Mouse (Mus musculus) mesoderm, embryonic 11.5 days (tissue): Measurements from ENCODE around the gene Rela.

Experiments
- DNase-seq: peaks from one replicate; pipeline ENCODE4 v3.0.0-alpha.2; 2012; ENCODE audit warnings: low read depth, low spot score

The Rela gene

GRCm38 (mm10) chr19:5637069-5638047 lies at the start of gene Rela:
Gene Rela (plus strand): TSS chr19:5637483.
- DNase-seq: peak; percentile 82

DNA sequence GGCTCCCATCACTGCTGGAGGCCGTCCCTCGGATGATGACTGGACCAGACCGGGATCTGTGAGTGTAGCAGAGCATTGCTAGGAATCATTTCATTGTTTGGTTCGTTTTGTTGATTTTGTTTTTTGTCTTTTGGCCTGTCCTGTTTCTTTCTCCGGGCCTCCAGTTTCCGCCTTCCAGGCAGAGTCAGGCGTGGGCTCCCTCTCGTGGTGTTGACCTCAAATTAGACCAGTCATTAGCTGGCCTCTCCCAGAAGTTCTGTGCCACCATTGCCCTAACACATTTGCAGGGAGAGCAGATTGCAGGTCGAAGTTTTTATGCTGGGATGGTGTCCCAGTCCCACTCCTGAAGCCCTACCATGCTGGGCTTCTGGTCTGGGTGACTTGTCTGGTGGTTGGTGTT lies 48.1 kb upstream of the Rela start:
- no peak for DNase-seq

- DNase-seq: no peak
These were observed 45.4 kb upstream of the Rela start for GRCm38 (mm10) chr19:5591888-5592287.

DNA sequence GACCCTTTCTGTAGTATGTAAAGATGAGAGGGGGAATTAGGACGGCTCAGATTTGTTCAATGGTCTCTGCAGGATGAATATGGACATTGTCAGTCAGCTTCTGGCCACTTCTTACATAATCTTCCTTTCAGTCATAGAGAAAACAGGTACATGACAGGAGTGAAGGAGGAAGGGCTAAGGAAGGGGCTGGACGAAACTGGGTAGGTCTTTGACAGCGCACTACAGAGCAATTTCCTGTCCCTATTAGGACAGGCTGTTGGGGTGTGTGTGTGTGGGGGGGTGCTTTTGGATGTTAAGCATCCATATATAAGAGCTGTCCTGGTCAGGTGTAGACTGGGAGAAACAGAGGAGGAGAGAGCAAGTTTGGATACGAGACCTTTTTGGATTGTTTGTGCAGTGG lies 38.1 kb upstream of the Rela start:
- DNase-seq: no peak

- peak; percentile 80 for DNase-seq
These were observed 35.3 kb upstream of the Rela start, which contains the start of gene Rnaseh2c for GRCm38 (mm10) chr19:5601752-5602541. Gene Rnaseh2c (plus strand): TSS chr19:5601873.

DNA sequence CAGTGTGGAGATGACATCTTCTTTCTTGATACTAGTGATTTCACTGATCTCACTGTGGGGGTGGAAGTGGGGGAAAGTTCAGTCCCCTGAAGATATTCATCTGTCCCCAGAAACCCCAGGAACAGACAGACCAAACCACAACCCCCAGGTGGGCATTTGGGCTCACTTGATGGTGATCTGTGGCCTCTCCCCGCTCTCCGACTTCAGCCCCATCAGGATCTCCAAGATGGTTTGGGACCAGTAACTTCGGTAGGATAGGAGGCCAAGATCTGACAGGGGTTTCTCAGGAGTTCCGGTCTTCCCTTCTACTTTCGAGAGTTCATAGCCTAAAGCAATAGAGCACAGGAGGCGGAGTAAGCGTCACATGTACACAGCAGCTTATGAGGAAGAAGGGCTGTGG lies 33.6 kb upstream of the Rela start:
- no peak for DNase-seq

- DNase-seq: no peak
These were observed 32.2 kb upstream of the Rela start for GRCm38 (mm10) chr19:5605126-5605525.

- no peak for DNase-seq
These were observed 31.1 kb upstream of the Rela start for GRCm38 (mm10) chr19:5606196-5606595.

DNA sequence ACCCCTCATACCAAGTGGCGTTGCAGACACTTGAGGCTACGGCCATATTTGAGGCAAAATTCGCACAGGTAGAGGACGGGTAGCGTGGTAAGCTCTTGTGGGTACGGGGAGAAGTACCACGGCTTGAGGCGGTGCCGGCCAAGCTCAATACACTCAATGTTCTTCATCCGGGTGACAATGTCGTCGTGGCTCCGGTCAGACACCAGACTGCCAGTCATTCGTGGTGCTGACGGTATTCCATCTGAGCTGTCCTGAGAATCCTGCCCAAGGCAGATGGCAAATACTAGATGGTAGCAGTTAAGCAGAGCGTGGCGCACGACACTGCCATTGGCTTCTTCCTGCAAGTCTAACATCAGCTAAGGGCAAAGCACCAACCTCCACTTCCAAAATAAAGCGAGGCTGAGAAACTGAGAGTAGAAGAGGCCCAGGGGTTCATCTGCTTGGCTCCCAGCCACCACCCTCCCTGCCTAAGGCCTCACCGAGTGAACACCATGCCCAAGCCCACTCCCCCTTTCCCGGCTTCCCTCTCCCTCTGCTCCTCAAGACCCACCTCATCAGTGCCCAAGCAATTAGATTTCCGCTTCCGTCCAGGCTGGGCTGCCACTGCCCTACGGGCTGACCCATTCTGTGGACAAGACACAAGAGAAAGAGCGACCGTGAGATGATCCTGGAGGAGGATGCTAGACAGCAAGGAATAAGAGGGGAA lies 29.4 kb upstream of the Rela start:
- DNase-seq: no peak

GRCm38 (mm10) chr19:5608707-5609106 lies 28.6 kb upstream of the Rela start:
- no peak for DNase-seq

- DNase-seq: no peak
These were observed 28.1 kb upstream of the Rela start for GRCm38 (mm10) chr19:5609171-5609546.

- peak; percentile 93 for DNase-seq
These were observed 27.5 kb upstream of the Rela start, which contains the start of gene Kat5 for GRCm38 (mm10) chr19:5609547-5610404. Gene Kat5 (minus strand): TSS chr19:5610237.

DNA sequence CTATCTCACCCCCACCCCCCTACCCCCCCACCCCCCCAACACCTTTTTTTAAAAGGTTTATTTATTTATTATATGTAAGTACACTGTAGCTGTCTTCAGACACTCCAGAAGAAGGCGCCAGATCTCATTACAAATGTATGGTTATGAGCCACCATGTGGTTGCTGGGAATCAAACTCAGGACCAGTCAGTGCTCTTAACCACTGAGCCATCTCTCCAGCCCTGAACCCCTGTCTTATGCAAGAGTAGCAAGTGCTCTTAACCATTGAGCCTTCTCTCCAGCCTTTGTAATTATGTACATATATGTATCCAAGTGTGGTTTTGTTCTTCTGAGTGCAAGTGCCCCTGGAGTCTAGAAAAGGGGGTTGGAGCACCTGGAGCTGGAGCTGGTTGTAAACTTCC lies 25.3 kb upstream of the Rela start:
- no peak for DNase-seq

DNA sequence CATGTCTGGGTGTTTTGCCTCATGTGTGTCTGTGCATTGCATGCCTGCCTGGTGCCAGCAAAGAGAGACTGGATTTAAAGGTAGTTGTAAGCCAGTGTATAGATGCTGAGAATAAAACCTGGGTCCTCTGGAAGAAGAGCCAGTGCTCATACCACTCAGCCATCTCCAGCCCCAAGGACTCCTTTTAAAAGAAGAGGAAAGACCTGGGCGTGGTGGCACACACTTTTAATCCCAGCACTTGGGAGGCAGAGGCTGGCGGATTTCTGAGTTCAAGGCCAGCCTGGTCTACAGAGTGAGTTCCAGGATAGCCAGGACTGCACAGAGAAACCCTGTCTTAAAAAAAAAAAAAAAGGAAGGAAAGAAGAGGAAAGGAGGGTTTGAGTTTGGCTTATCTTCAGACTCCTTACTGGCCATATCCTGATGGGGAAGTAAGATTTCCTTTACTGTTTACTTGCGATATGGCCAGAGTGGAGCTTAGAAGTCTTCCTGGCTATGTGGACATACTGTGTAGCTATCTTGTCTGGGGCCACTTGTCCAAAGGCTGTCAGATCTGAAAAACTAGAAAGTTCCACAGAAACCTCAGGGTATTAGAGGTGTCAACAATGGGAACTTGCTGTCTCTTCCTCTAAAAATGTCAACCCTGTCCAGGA lies 24.4 kb upstream of the Rela start:
- DNase-seq: no peak

GRCm38 (mm10) chr19:5614953-5615352 lies 22.3 kb upstream of the Rela start:
- DNase-seq: no peak

DNA sequence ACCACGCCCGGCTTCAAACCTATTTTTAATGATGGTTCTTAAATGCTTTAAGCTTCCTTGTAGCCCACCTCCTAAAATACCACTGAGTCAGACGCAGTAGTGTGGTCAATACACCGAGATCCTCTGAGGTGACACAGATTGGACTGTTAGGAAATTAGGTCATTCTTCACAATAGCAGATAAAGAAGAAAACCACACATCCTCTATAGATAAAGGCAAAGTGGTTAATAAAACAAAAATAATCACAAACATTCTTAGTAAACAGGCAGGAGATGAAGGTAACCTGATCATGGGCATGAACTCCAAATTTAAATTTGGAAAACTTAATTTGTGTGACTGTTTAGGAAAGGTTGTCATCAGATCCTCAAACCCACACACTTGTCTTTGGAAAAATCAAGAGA lies 17.3 kb upstream of the Rela start:
- no peak for DNase-seq

DNA sequence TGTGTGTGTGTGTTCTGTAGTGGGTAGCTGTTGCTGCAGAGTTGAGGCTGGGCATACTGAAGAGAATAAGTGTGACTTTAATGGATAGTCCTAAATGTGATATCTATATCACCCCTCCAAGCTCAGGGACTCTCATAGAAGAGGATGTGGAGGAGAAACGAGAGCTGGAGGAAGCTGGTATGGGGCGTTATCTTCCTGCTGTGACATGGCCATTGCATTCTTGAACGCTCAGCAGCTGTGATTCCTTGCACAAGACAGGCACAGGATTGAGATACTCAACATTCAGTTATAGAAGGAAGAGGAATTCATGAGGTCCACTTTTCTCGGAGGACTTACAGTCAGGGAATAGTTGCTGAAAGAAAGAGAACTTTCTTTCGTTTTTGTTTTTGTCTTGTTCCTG lies 15.4 kb upstream of the Rela start:
- no peak for DNase-seq

DNA sequence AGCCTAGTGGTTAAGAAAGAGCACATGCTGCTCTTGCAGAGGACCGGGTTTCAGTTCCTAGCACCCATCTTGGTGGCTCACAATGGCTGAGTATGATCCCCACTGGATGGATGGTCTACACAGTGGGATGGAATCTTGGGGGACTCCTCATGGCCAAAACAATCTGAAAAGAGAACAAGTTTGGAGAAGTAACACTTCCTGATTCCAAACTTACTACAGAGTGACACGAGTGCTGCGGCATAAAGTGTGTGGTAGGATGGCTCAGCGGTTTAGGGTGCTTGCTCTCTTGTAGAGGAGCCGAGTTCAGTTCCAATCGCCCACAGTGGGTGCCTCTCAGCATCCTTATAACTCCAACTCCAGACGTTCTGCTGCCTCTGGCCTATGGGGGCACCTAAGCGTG lies 12.0 kb upstream of the Rela start:
- no peak for DNase-seq

GRCm38 (mm10) chr19:5629907-5630306 lies 7.4 kb upstream of the Rela start:
- DNase-seq: no peak

GRCm38 (mm10) chr19:5632120-5632519 lies 5.2 kb upstream of the Rela start:
- DNase-seq: no peak
